9 mouse cellular contexts compared by ENCODE assay signal in genomic region chr4:62697469-62697868, GRCm38 (mm10).
DNase-seq lines count a peak whose midpoint lies in the region; ATAC-seq and TF ChIP-seq lines count a peak whose summit lies in the region.
"Had no signal": no experiment of that assay in that cellular context is flagged by ENCODE, and none has a peak within 500 bp of the region (broad histone marks: within the 10 kb centered on the region; RNA-seq: fewer than 3 reads in every experiment).

No protein-coding gene starts in this region.

- no peaks in the 10 kb centered on the region for H3K9me3 ChIP-seq in forebrain, embryonic 13.5 days (replicated peaks)
- H3K9me3 ChIP-seq in heart, embryonic 16.5 days (replicated peaks; ENCODE audit: control insufficient read depth, low read length): no peaks in the 10 kb centered on the region
- no peaks in the 10 kb centered on the region for H3K9me3 ChIP-seq in liver, embryonic 16.5 days (replicated peaks; ENCODE audit: control insufficient read depth, low read length)

- no peak overlapping the region; the same call in 1 of the 2 replicates for H3K27ac ChIP-seq in forebrain, embryonic 13.5 days
- H3K27ac ChIP-seq in heart, embryonic 16.5 days (ENCODE audit: low read length): peak overlapping the region; percentile 55
- H3K27ac ChIP-seq in liver, embryonic 16.5 days (ENCODE audit: low read length): no peak overlapping the region
- peak overlapping the region; percentile 43 for H3K27ac ChIP-seq in olfactory bulb, adult 2 months (ENCODE audit: insufficient read depth, low read depth, low read length)
- no peak overlapping the region for H3K27ac ChIP-seq in thymus, adult 2 months (ENCODE audit: control insufficient read depth, insufficient read depth, low read length)

- H3K4me3 ChIP-seq in forebrain, embryonic 13.5 days: no peak overlapping the region
- H3K4me3 ChIP-seq in heart, embryonic 16.5 days (ENCODE audit: low read length): no peak overlapping the region
- no peak overlapping the region for H3K4me3 ChIP-seq in liver, embryonic 16.5 days (ENCODE audit: low read depth, low read length)
- H3K4me3 ChIP-seq in olfactory bulb, adult 2 months (ENCODE audit: insufficient read depth, low read depth, low read length): no peak overlapping the region
- H3K4me3 ChIP-seq in thymus, adult 2 months (ENCODE audit: control insufficient read depth, insufficient read depth, low read length): no peak overlapping the region
- H3K4me3 ChIP-seq: erythroblast, embryonic 14.5 days had no signal

- H3K4me1 ChIP-seq in forebrain, embryonic 13.5 days: peaks cover 60% of the 10 kb centered on the region
- H3K4me1 ChIP-seq in heart, embryonic 16.5 days (ENCODE audit: control insufficient read depth, insufficient read depth, low read length): peaks cover 46% of the 10 kb centered on the region
- H3K4me1 ChIP-seq in liver, embryonic 16.5 days (ENCODE audit: control insufficient read depth, low read depth, low read length): no peaks in the 10 kb centered on the region
- peaks cover 45% of the 10 kb centered on the region for H3K4me1 ChIP-seq in olfactory bulb, adult 2 months (ENCODE audit: control insufficient read depth, insufficient read depth, low read length)
- peaks cover 5% of the 10 kb centered on the region for H3K4me1 ChIP-seq in thymus, adult 2 months (replicated peaks; ENCODE audit: control insufficient read depth, insufficient read depth, low read length)

- peak; percentile 35 to 54 for DNase-seq in CD8-positive naive resting alpha-beta T cell, adult 2 months (ENCODE audit: low read depth in 2 of 2, low spot score in 2 of 2)
- DNase-seq in brain, embryonic 18.5 days (ENCODE audit: low read depth, low spot score): peak; percentile 32
- DNase-seq in kidney, postnatal 25 days: peak; percentile 92 to 95
- peak; percentile 71 for DNase-seq in thymus, adult 2 months

- H3K27me3 ChIP-seq in forebrain, embryonic 13.5 days: no peaks in the 10 kb centered on the region
- no peaks in the 10 kb centered on the region for H3K27me3 ChIP-seq in heart, embryonic 16.5 days (ENCODE audit: control insufficient read depth, insufficient read depth, low read length)
- no peaks in the 10 kb centered on the region for H3K27me3 ChIP-seq in liver, embryonic 16.5 days (ENCODE audit: control insufficient read depth, insufficient read depth, low read depth, low read length)
- H3K27me3 ChIP-seq in thymus, adult 2 months (ENCODE audit: control insufficient read depth, insufficient read depth, low read length): no peaks in the 10 kb centered on the region

- 22% methylated on average over 2 of the region's 2 CpGs for WGBS in forebrain, embryonic 13.5 days
- WGBS in heart, embryonic 16.5 days: 8% methylated on average over 2 of the region's 2 CpGs
- WGBS in liver, embryonic 16.5 days (ENCODE audit: insufficient replicate concordance): 21% methylated on average over 2 of the region's 2 CpGs
- 11% methylated on average over 2 of the region's 2 CpGs for WGBS in olfactory bulb, adult 2 months
- WGBS in thymus, adult 2 months: 80% methylated on average over 2 of the region's 2 CpGs

- peak; percentile 48; the same call in 1 of the 2 replicates for ATAC-seq in forebrain, embryonic 13.5 days
- peak; percentile 34 for ATAC-seq in heart, embryonic 16.5 days (replicated peaks; ENCODE audit: extremely low read depth, insufficient read depth, low FRiP score)
- ATAC-seq in liver, embryonic 16.5 days (ENCODE audit: low read depth): peak; percentile 24; the same call in 1 of the 2 replicates

- no peak overlapping the region for H3K4me2 ChIP-seq in forebrain, embryonic 13.5 days
- 0 out of 2 replicates have a peak overlapping the region, but pooled peaks have one; percentile 15 for H3K4me2 ChIP-seq in heart, embryonic 16.5 days (ENCODE audit: low read depth, low read length)
- no peak overlapping the region for H3K4me2 ChIP-seq in liver, embryonic 16.5 days (ENCODE audit: low read depth, low read length)

- no peak overlapping the region for H3K9ac ChIP-seq in forebrain, embryonic 13.5 days
- H3K9ac ChIP-seq in heart, embryonic 16.5 days (ENCODE audit: low read length): peak overlapping the region; percentile 49
- no peak overlapping the region for H3K9ac ChIP-seq in liver, embryonic 16.5 days (ENCODE audit: low read depth, low read length)

- TF ChIP-seq POLR2A in olfactory bulb, adult 2 months (IDR thresholded peaks at IDR 0.05; ENCODE audit: insufficient read depth, low read depth, low read length): no peak
- TF ChIP-seq POLR2A in thymus, adult 2 months (IDR thresholded peaks at IDR 0.05; ENCODE audit: control insufficient read depth, extremely low read depth, insufficient read depth, low read length, poor library complexity): no peak

- peak; percentile 56; the same call in 1 of the 2 replicates for TF ChIP-seq CTCF in olfactory bulb, adult 2 months (IDR thresholded peaks at IDR 0.05; ENCODE audit: insufficient read depth, low read depth, low read length)
- TF ChIP-seq CTCF in thymus, adult 2 months (IDR thresholded peaks at IDR 0.05; ENCODE audit: borderline replicate concordance, control insufficient read depth, extremely low read depth, insufficient read depth, low read length, poor library complexity): peak; percentile 75

- H3K36me3 ChIP-seq in forebrain, embryonic 13.5 days (ENCODE audit: poor library complexity, severe bottlenecking): peaks cover 53% of the 10 kb centered on the region
- H3K36me3 ChIP-seq in heart, embryonic 16.5 days (ENCODE audit: control insufficient read depth, insufficient read depth): peaks cover 11% of the 10 kb centered on the region
- no peaks in the 10 kb centered on the region for H3K36me3 ChIP-seq in liver, embryonic 16.5 days (ENCODE audit: control insufficient read depth, insufficient read depth)
- H3K36me3 ChIP-seq in thymus, adult 2 months (ENCODE audit: control insufficient read depth, insufficient read depth, low read length): no peaks in the 10 kb centered on the region; the same call in 1 of the 2 replicates

Comparison
In these comparisons a context has a peak if more than half of its experiments do, and no peak if none do; other contexts are left out.
1. DNase-seq: peak in every context shown above with its lines; median percentile 94 in kidney, postnatal 25 days; 71 in thymus, adult 2 months; 44 in CD8-positive naive resting alpha-beta T cell, adult 2 months; 32 in brain, embryonic 18.5 days.
2. H3K27ac ChIP-seq: peak in heart, embryonic 16.5 days (single experiment) and olfactory bulb, adult 2 months (single experiment); none in forebrain, embryonic 13.5 days (single experiment), liver, embryonic 16.5 days (single experiment) and thymus, adult 2 months (single experiment).
3. Peak in every context shown above with its lines, with median percentiles within 50 percentile points of each other: ATAC-seq.